Mouse (Mus musculus): ENCODE results near the gene Rbm4b. TPM values are rescaled to one million over a fixed set of nuclear protein-coding genes. Genes with fewer than 3 reads are reported as not detected.
"Not testable (repeated sequence)": the region's sequence is repeated elsewhere in the genome, so short reads cannot be mapped to it uniquely, and the experiment has no call there.

Gene Rbm4b
- polyA plus RNA-seq, 1 experiment from 2014 or later, result 107 TPM

DNA sequence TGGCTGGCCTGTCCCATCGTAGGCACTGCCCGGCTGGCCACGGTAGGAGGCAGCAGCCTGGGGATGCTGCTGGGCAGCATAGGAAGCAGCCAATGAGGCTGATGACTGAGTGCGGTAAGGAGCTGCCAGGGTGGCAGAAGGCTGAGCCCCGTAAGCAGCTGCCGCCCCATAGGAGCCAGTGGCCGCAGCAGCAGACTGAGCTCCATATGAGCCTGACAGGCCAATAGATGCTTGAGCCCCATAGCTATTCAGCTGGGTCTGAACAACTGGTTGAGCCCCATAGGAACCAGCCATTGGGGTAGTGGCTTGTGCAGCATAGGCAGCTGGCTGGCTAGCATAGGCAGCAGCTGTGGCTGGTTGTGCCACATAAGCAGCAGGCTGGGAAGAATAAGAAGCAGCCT is 46.4 kb downstream of the Rbm4b start:
- no peaks in the 10 kb centered on the region for H3K9me3 ChIP-seq (ENCODE audit: control insufficient read depth, low read length)
- no peaks in the 10 kb centered on the region for H3K27me3 ChIP-seq (ENCODE audit: control insufficient read depth, insufficient read depth, low read length)
- no peak for DNase-seq (ENCODE audit: low spot score)
- ATAC-seq (ENCODE audit: insufficient number of reproducible peaks, low FRiP score, low TSS enrichment, low read depth), result no peak
- no peak overlapping the region for H3K27ac ChIP-seq (replicated peaks; ENCODE audit: low read depth, low read length)
- no peak overlapping the region for H3K4me2 ChIP-seq (ENCODE audit: low read depth, severe bottlenecking)
- H3K4me3 ChIP-seq (ENCODE audit: low read depth, low read length), result no peak overlapping the region
- over 99% methylated on average over 7 of the region's 7 CpGs for WGBS
- peaks cover 31% of the 10 kb centered on the region for H3K36me3 ChIP-seq (ENCODE audit: control insufficient read depth, insufficient read depth, low read length)
- no peaks in the 10 kb centered on the region for H3K4me1 ChIP-seq (ENCODE audit: control insufficient read depth, insufficient read depth, low read length)
- no peak overlapping the region for H3K9ac ChIP-seq (ENCODE audit: low read length)

DNA sequence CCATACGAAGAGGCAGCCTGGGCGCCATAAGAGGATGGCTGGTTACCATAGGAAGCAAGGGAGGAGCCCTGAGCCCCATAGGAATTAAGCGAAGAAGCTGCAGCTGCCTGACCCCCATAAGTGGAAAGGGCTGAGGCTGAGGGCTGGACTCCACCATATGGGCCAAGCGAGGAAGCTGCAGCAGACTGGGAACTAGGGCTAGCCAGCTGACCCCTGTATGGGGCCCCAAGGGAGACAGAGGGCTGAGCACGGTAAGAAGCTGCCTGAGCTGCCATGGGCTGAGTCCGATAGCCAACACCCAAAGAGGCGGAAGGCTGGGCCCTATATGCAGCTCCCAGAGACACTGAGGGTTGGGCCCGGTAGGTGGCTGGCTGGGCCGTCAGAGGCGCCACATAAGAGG is 47.0 kb downstream of the Rbm4b start:
- 87% methylated on average over 10 of the region's 10 CpGs for WGBS

DNA sequence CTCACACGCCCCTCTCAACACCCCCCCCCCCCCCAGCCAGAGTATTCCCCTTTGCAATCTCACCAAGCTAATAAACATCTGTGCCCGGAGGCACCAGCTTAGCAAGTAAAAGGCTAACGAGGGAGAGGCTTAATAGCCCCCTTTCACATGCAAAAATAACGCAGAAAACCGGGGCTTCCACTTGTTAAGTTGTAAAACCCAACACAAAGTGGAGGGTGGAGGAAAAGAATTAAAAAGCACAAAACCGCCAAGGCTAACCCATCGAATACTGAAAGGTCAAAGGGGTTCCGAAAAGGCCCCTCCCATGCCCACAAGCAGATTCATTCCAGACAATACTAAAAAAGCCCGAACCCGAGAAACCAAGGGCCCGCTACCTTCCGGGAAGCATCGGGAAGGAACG is 54.0 kb downstream of the Rbm4b start:
- peak overlapping the region; percentile 71 for H3K4me2 ChIP-seq (ENCODE audit: low read depth, severe bottlenecking)
- WGBS, result 0% methylated on average over 14 of the region's 14 CpGs
- no peaks in the 10 kb centered on the region for H3K36me3 ChIP-seq (ENCODE audit: control insufficient read depth, insufficient read depth, low read length)
- ATAC-seq (ENCODE audit: insufficient number of reproducible peaks, low FRiP score, low TSS enrichment, low read depth) (no peak), DNase-seq (ENCODE audit: low spot score) (no peak)
- H3K27ac ChIP-seq (replicated peaks; ENCODE audit: low read depth, low read length), result no peak overlapping the region
- H3K9me3 ChIP-seq (ENCODE audit: control insufficient read depth, low read length), result no peaks in the 10 kb centered on the region
- H3K27me3 ChIP-seq (ENCODE audit: control insufficient read depth, insufficient read depth, low read length), result no peaks in the 10 kb centered on the region
- peak overlapping the region; percentile 70 for H3K4me3 ChIP-seq (ENCODE audit: low read depth, low read length)
- H3K4me1 ChIP-seq (ENCODE audit: control insufficient read depth, insufficient read depth, low read length), result peaks cover 9% of the 10 kb centered on the region
- H3K9ac ChIP-seq (ENCODE audit: low read length), result peak overlapping the region; percentile 78

More for the DNA sequence above, 47.0 kb downstream of the Rbm4b start:
- ATAC-seq (ENCODE audit: insufficient number of reproducible peaks, low FRiP score, low TSS enrichment, low read depth) (no peak), DNase-seq (ENCODE audit: low spot score) (no peak)
- 0 out of 2 replicates have a peak, but pooled peaks cover 1% of the 10 kb centered on the region for H3K4me1 ChIP-seq (ENCODE audit: control insufficient read depth, insufficient read depth, low read length)
- H3K4me2 ChIP-seq (ENCODE audit: low read depth, severe bottlenecking), result no peak overlapping the region
- no peak overlapping the region for H3K27ac ChIP-seq (replicated peaks; ENCODE audit: low read depth, low read length)
- no peak overlapping the region for H3K9ac ChIP-seq (ENCODE audit: low read length)
- no peak overlapping the region for H3K4me3 ChIP-seq (ENCODE audit: low read depth, low read length)
- peaks cover 31% of the 10 kb centered on the region for H3K36me3 ChIP-seq (ENCODE audit: control insufficient read depth, insufficient read depth, low read length)
- no peaks in the 10 kb centered on the region for H3K9me3 ChIP-seq (ENCODE audit: control insufficient read depth, low read length)
- H3K27me3 ChIP-seq (ENCODE audit: control insufficient read depth, insufficient read depth, low read length), result no peaks in the 10 kb centered on the region

DNA sequence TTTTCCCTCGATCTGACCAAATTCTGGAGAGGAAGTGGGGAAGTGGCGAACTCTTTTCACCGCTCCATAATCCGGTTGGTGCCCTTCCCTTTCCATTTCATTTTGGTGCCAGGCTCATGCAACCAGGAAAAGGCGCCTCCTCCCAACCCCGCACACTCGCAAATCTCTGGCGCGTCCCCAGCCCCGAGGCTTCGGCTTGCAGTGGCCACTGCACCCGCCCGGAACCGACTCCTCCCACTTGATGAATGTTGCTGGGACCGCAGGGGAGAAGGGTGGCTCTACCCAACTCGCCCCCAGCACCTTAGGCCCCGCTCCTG is 54.4 kb downstream of the Rbm4b start:
- no peak for DNase-seq (ENCODE audit: low spot score)
- 0 out of 2 replicates have a peak overlapping the region, but pooled peaks have one; percentile 15 for H3K27ac ChIP-seq (replicated peaks; ENCODE audit: low read depth, low read length)
- WGBS, result 0% methylated on average over 17 of the region's 17 CpGs

DNA sequence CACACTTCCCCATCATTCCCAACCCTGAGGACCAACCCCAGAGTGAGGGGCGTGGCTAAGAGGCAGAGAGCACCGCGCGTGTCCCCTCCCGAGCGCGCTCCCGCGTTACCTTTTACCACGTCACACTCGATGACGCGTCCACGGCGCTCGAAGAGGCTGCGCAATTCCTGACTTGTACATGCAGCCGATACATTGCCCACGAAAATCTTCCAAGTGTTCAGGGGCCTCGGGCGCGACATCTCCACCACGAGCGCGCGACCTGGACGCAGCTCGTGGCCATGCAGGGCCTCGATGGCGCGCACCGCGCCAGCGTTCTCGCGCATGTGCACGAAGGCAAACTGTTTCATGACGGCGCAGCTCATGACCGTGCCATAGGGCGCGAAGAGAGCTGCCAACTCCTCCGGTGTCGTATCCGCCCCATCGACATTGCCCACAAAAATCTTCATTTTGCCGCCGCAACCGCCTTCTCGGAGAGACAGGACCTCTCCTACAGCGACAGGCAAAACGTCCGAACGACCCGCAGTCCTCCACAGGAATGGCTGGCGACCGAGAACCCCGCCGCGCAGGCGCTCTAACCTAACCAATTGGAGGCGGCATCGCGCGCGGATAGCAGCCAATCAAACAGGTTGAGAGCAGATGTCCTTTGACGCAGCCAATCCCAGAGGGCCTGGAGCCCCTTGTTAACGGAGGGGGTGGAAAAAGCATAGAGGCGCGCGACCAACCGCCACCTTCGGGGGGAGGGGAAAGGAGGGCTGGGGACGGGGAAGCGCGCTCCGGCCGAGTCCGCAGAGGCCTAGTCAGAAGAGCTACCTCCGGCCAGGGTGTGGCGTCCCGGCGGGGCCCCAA is 55.0 kb downstream of the Rbm4b start, which contains the start of the genes Gm21992 and Rbm14:
TSS of gene Gm21992 (minus strand) at position 550 of the 846 bp plus-strand sequence.
TSS of gene Rbm14 (minus strand) at position 572 of the 846 bp plus-strand sequence.
- Histone ChIP-seq H3K9me3 (ENCODE audit: control insufficient read depth, low read length) (no peaks in the 10 kb centered on the region), H3K27me3 (ENCODE audit: control insufficient read depth, insufficient read depth, low read length) (no peaks in the 10 kb centered on the region), H3K4me2 (ENCODE audit: low read depth, severe bottlenecking) (peak within 1 kb of the TSS; percentile 71), H3K9ac (ENCODE audit: low read length) (peak within 1 kb of the TSS; percentile 84), H3K36me3 (ENCODE audit: control insufficient read depth, insufficient read depth, low read length) (no peaks in the 10 kb centered on the region), H3K4me1 (ENCODE audit: control insufficient read depth, insufficient read depth, low read length) (peaks cover 9% of the 10 kb centered on the region), H3K27ac (replicated peaks; ENCODE audit: low read depth, low read length) (peak within 1 kb of the TSS; percentile 88), H3K4me3 (ENCODE audit: low read depth, low read length) (peak within 1 kb of the TSS; percentile 70)
- ATAC-seq (ENCODE audit: insufficient number of reproducible peaks, low FRiP score, low TSS enrichment, low read depth) (peak; percentile 97), DNase-seq (ENCODE audit: low spot score) (peak; percentile 98)
- WGBS, result under 1% methylated on average over 83 of the region's 83 CpGs

More for the DNA sequence above, 54.4 kb downstream of the Rbm4b start:
- H3K36me3 ChIP-seq (ENCODE audit: control insufficient read depth, insufficient read depth, low read length), result no peaks in the 10 kb centered on the region
- no peaks in the 10 kb centered on the region for H3K9me3 ChIP-seq (ENCODE audit: control insufficient read depth, low read length)
- peak overlapping the region; percentile 71 for H3K4me2 ChIP-seq (ENCODE audit: low read depth, severe bottlenecking)
- H3K4me3 ChIP-seq (ENCODE audit: low read depth, low read length), result peak overlapping the region; percentile 70
- peak overlapping the region; percentile 78 for H3K9ac ChIP-seq (ENCODE audit: low read length)
- no peaks in the 10 kb centered on the region for H3K27me3 ChIP-seq (ENCODE audit: control insufficient read depth, insufficient read depth, low read length)
- H3K4me1 ChIP-seq (ENCODE audit: control insufficient read depth, insufficient read depth, low read length), result peaks cover 9% of the 10 kb centered on the region
- no peak; the same call in 1 of the 2 replicates for ATAC-seq (ENCODE audit: insufficient number of reproducible peaks, low FRiP score, low TSS enrichment, low read depth)

DNA sequence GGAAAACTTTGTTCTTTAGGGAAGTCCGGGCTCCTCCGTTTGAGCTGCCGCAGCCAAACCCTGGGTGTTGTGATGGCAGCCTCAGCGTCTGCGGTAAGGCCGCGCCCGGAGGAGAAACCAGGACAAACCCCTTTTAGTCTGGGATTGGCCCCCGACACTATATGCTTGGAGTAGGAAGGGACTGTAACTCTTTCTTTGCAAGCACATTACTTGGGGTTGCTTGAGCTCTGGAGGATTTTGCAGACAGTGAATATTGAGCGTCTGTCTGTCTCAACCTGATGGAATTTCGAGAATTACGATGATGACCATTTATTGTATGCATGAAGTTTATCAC is 55.6 kb downstream of the Rbm4b start:
- Histone ChIP-seq H3K27me3 (ENCODE audit: control insufficient read depth, insufficient read depth, low read length) (no peaks in the 10 kb centered on the region), H3K36me3 (ENCODE audit: control insufficient read depth, insufficient read depth, low read length) (no peaks in the 10 kb centered on the region), H3K4me2 (ENCODE audit: low read depth, severe bottlenecking) (peak overlapping the region; percentile 46), H3K9ac (ENCODE audit: low read length) (peak overlapping the region; percentile 84), H3K9me3 (ENCODE audit: control insufficient read depth, low read length) (no peaks in the 10 kb centered on the region), H3K4me1 (ENCODE audit: control insufficient read depth, insufficient read depth, low read length) (peaks cover 9% of the 10 kb centered on the region), H3K4me3 (ENCODE audit: low read depth, low read length) (peak overlapping the region; percentile 70), H3K27ac (replicated peaks; ENCODE audit: low read depth, low read length) (peak overlapping the region; percentile 88)
- ATAC-seq (ENCODE audit: insufficient number of reproducible peaks, low FRiP score, low TSS enrichment, low read depth), result peak; percentile 37; the same call in 1 of the 2 replicates
- no peak for DNase-seq (ENCODE audit: low spot score)
- WGBS, result 5% methylated on average over 12 of the region's 12 CpGs

DNA sequence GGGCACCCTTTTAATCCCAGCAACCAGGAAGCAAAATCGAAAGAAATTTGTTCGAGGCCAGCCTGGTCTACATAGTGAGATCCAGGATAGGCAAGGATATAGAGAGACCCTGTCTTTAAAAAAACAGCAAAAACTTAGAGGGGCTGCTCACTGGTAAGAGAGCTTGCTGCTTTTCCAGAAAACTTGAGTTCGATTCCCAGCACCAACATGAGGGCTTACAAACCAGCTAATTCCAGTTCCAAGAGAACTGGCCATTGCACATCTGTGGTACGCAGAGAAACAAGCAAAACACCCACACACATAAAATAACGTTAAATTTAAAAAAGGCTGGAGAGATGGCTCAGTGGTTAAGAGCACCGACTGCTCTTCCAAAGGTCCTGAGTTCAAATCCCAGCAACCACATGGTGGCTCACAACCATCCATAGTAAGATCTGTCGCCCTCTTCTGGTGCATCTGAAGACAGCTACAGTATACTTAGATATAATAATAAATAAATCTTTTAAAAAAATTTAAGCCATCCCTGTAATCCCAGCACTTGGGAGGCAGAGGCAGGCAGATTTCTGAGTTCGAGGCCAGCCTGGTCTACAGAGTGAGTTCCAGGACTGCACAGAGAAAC is 56.1 kb downstream of the Rbm4b start:
- Histone ChIP-seq H3K4me2 (ENCODE audit: low read depth, severe bottlenecking) (peak overlapping the region; percentile 46; the same call in 1 of the 2 replicates), H3K4me3 (ENCODE audit: low read depth, low read length) (peak overlapping the region; percentile 70), H3K9ac (ENCODE audit: low read length) (peak overlapping the region; percentile 84)
- not testable (repeated sequence) for H3K36me3 ChIP-seq (ENCODE audit: control insufficient read depth, insufficient read depth, low read length); H3K27ac ChIP-seq (replicated peaks; ENCODE audit: low read depth, low read length); H3K4me1 ChIP-seq (ENCODE audit: control insufficient read depth, insufficient read depth, low read length); H3K9me3 ChIP-seq (ENCODE audit: control insufficient read depth, low read length); DNase-seq (ENCODE audit: low spot score); H3K27me3 ChIP-seq (ENCODE audit: control insufficient read depth, insufficient read depth, low read length); ATAC-seq (ENCODE audit: insufficient number of reproducible peaks, low FRiP score, low TSS enrichment, low read depth)
- WGBS, result 81% methylated on average over 8 of the region's 8 CpGs

DNA sequence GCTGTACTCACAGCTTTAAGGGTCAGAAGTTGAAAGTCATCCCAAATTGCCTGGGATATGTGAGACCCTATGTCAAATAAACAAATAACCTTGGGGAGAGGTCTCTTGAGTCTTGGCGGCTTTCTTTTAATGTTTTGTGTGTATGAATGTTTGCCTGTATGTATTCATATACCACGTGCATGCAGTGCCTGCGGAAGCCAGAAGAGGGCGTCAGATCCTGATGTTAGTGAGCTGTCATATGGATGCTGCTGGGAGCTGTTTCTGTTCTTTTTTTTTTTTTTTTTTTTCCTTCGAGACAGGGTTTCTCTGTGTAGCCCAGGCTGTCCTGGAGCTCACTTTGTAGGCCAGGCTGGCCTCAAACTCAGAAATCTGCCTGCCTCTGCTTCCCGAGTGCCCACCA is 56.7 kb downstream of the Rbm4b start:
- Histone ChIP-seq H3K4me3 (ENCODE audit: low read depth, low read length) (no peak overlapping the region), H3K9ac (ENCODE audit: low read length) (no peak overlapping the region), H3K27me3 (ENCODE audit: control insufficient read depth, insufficient read depth, low read length) (no peaks in the 10 kb centered on the region), H3K4me2 (ENCODE audit: low read depth, severe bottlenecking) (no peak overlapping the region), H3K36me3 (ENCODE audit: control insufficient read depth, insufficient read depth, low read length) (no peaks in the 10 kb centered on the region), H3K27ac (replicated peaks; ENCODE audit: low read depth, low read length) (no peak overlapping the region), H3K9me3 (ENCODE audit: control insufficient read depth, low read length) (no peaks in the 10 kb centered on the region), H3K4me1 (ENCODE audit: control insufficient read depth, insufficient read depth, low read length) (peaks cover 9% of the 10 kb centered on the region)
- DNase-seq (ENCODE audit: low spot score) (peak; percentile 44), ATAC-seq (ENCODE audit: insufficient number of reproducible peaks, low FRiP score, low TSS enrichment, low read depth) (no peak)
- WGBS, result 81% methylated on average over 6 of the region's 6 CpGs
